Mouse (Mus musculus) kidney, postnatal 4 days (tissue): Measurements from ENCODE around the gene Gm3752.
"Not testable (repeated sequence)": the region's sequence is repeated elsewhere in the genome, so short reads cannot be mapped to it uniquely, and the experiment has no call there.

ENCODE experiments used
- DNase-seq, 2 experiments: peaks; one replicate each; pipeline ENCODE4 v3.0.0; 2021; ENCODE audit warnings: mixed read lengths in 2 of 2

Gene Gm3752

GRCm38 (mm10) chr14:7483662-7484061 lies at the start of gene Gm3752:
Gm3752 (minus strand) TSS chr14:7483762.
- not testable (repeated sequence) for DNase-seq

GRCm38 (mm10) chr14:7488731-7489130 lies 5.2 kb upstream of the Gm3752 start:
- peak; percentile 6 to 19 for DNase-seq

DNA sequence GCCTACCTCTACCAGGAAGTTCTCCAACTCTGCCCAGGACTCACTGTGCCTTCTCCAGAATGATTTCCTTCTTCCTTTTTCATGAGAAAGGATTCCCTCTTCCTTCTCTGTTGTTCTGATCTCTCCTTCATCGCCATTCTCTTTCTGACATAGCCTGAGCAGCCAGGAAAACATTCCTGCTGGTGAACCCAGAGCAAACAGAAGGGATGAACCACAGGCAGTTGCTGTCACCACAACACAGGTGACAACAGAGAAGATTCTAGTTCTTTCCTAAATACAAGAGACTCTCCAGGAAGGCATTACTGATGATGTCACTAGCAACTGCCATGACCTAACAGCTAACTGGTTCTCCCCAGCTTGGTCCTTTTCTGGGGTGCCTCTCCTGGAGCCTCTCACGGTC lies 32.7 kb downstream of the Gm3752 start, which contains the start of gene Gm3755:
Gene Gm3755 (minus strand): TSS at position 101 of the 400 bp plus-strand sequence.
- DNase-seq, result not testable (repeated sequence)

- not testable (repeated sequence) for DNase-seq
Measured at GRCm38 (mm10) chr14:7422496-7422895, 61.1 kb downstream of the Gm3752 start.
